Mouse (Mus musculus) cerebellum, postnatal 36 days (tissue): ENCODE measurements around the gene Tdrd6.

Source experiments
- DNase-seq, 2 experiments: peaks; one replicate each; pipeline ENCODE4 v3.0.0; 2021 to 2022; ENCODE audit warnings: mixed read lengths in 2 of 2

Tdrd6 gene

GRCm38 (mm10) chr17:43611586-43611985 is 18.5 kb downstream of the Tdrd6 start:
- peak; percentile 50 to 52 for DNase-seq

DNA sequence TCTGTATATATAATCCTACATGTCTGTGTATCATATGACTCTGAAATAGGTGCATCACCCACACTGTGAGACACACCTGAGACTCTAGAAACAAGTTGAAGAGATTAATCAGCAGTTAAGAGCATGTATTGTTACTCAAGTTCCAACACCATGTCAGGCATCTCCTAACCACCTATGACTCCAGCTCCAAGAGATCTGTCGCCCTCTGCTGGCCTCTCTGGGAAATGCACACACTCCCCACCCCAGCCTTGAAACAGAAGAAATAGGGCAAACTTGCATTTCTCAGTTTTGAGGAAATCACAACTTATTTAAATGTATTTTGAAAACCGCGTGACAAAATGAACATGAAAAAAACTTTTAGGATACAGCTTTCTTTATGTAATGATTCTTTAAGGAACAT is 23.4 kb downstream of the Tdrd6 start:
- DNase-seq, result peak; percentile 36 to 55

DNA sequence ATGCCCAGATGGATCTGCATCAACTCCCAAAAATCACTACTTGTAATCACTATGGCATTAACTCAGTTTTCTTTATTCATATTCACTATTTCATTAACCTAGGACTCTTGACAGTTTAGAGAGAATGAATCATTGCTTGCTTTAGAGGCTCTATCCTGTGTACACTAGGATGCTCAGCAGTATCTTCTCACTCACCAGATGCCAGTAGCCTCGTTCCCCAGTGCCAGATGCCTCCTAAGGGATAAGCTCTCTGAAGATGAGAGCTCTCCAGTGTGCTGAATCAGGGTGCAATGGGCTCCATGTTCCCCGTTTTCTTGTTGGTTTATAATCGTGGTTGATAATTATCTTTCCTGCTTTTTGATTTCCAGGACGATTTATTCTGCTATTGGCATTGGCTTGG is 31.4 kb downstream of the Tdrd6 start:
- no peak for DNase-seq

DNA sequence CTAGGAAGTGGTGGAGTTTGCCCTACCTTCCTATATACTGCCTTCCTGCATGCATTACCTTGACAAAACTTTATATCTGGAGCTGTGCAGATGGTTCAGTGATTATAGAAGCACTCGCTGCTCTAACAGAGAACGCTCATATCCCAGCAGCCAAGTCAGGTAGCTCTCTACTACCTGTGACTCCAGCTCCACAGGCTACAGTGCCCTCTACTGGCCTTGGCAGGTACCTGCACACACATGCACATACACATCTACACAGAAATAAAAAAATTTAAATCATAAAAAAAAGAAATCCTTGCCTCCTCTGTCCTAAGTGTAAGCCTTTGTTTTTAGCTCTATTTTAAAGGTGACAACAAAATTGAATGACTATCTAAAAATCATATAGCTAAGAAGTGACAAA is 32.4 kb downstream of the Tdrd6 start:
- no peak for DNase-seq

DNA sequence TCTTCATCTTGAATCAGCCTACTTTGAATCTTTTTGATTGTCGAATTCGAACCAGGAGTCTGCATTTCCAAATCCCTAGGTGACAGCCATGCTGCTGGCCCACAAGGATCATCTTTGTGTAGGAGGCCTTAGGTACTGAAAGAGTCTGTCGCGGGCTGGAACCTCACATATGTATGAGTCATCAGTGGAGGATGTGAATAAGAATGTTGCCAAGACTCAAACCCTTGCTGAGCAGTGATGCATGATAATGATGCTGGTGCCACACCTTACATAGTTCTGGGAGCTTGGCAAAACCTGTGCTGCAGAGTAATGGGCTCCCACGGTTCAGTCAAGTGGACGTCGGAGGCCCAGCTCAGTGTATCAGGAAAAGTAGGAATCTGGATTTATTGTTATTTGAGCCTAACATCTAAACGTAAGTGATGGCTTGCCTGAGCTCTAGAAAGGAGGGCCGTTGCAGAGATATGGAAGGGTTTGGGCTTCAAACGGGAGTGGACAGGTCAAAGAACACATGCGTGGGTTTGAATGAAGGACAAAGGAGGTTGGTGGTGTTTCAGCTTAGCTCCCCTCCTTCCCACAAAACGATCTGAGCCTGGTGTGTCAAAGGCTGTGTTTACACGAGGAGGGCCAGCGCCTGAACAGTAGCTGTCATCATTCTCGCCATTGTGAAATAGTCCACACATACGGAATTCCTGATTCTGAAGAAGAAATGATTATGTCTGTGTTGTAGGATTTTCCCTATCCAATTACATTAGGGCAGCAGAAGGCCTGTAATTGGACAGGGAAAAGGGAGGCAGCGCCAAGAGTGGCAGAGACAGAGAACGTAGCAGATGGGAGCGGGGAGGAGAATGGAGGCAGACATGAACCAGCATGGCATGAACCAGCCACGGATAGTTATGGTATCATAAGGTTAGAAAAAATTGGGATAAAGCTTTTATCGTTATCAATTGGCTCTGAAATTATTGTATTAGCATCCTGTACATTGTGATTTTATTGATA is 37.5 kb downstream of the Tdrd6 start:
- DNase-seq, result no peak

DNA sequence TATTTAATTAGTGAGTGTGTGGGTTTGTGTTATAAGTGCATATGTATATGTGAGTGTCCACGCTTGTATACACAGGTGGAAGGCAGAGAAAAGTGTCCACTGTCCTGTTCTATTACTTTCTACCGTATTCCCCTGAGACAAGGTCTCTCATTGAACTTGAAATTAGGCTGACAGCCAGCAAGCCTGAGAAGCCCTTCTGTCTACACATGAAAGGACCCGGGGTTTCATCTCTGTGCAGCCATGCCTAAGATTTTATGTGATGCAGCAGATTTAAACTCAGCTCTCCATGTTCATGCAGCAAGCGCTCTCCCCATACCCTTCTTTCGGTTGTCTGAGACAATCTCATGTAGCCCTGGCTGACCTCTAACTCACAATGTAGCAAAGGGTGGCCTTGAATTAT is 39.6 kb downstream of the Tdrd6 start:
- DNase-seq, result no peak

DNA sequence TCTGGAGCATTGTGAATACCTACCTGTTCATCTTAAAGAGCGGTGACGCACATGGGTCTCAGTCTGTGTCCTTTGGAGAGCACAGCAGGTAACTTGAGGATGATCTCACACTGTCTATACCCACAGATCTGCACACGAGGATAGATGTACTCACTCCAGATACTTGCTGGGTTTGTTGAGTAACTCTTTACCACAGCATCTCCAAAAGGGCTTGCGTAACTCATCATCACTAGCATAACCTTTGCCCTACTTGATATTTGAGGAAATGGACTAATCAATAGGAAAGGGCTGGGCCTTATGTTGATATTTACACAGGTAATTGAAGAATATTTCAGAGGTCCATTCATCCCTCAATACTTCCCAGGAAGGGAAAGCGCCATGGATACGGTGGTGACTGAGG is 40.3 kb downstream of the Tdrd6 start:
- no peak for DNase-seq

DNA sequence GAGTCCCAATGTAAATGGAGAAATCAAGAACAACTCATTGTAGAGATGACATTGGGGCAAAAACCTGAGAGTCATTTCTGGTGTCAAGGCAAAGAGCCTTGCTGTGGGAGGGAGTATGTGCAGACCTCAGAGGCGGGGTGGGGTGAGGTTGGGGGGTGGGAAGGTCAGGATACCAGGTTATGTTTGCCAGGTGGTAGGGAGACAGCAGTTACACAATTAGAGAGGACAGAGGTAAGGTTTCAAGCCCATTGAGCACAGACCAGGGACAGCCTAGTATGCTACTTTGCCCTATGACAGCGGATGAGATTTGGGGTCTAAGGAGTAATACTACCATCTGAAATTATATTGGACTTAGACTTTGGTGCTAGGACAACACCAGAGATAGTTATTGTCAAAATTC is 42.8 kb downstream of the Tdrd6 start:
- DNase-seq, result no peak

- DNase-seq, result no peak
These were observed 45.3 kb downstream of the Tdrd6 start for GRCm38 (mm10) chr17:43584771-43585170.

DNA sequence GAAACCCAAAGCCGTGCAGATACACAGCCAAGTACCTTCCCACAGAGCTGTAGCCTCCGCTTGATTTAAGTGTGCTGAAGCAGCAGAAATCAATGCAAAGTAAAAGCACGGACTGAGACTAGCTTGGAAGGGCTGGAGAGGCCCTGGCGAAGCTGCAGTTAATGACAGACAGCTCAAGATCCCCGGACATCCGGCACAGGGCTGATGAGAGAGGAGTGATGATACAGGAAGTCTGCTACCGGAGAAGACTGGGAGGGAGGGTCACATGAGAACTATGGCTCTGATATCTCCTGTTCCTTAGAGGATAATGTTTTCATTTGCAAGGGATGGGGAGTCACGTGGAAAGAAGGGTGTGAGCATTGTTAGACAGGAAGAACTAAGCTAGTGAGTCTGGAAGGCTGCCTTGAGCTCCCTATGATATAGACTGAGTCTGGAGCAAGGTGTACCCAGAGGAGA is 49.1 kb downstream of the Tdrd6 start:
- DNase-seq, result no peak

DNA sequence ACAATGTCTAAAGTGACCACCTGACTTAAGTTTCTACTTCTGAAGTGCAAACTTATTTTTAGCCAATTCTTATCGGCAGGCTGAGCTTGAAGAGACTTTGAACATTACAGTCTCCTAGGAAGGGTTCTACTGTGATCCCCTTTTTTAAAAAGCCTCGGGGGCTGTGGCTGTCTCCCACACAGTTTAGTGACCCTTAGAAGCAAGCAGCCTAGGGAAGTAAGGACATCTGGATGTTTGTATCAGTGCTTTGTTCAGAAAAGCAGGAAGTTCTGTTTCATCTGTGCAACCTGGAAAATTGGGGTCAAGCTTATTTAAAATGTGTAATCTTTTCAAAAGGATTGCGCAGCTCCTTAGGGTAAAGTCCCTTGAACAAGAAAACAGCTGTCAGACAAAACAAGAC is 49.6 kb downstream of the Tdrd6 start:
- DNase-seq, result no peak

- no peak for DNase-seq
These were observed 56.5 kb downstream of the Tdrd6 start for GRCm38 (mm10) chr17:43573624-43574073.

GRCm38 (mm10) chr17:43569287-43569686 is 60.8 kb downstream of the Tdrd6 start:
- no peak for DNase-seq

- peak; percentile 20 to 21 for DNase-seq
These were observed 61.9 kb downstream of the Tdrd6 start, which contains the start of gene Pla2g7 for GRCm38 (mm10) chr17:43567992-43568888. Pla2g7 (plus strand) TSS chr17:43568098.

- DNase-seq, result no peak
These were observed 62.5 kb downstream of the Tdrd6 start for GRCm38 (mm10) chr17:43567593-43567991.
